Mouse (Mus musculus): ENCODE results near the gene Azgp1.
"Not testable (repeated sequence)": the region's sequence is repeated elsewhere in the genome, so short reads cannot be mapped to it uniquely, and the experiment has no call there.

The Azgp1 gene

GRCm38 (mm10) chr5:137981300-137981699 lies at the start of gene Azgp1:
Gene Azgp1, plus strand, starts transcription at chr5:137981520.
- DNase-seq = peak; percentile 33 to 59

- DNase-seq = not testable (repeated sequence)
Observed at GRCm38 (mm10) chr5:137933934-137934333, 47.4 kb upstream of the Azgp1 start.

DNA sequence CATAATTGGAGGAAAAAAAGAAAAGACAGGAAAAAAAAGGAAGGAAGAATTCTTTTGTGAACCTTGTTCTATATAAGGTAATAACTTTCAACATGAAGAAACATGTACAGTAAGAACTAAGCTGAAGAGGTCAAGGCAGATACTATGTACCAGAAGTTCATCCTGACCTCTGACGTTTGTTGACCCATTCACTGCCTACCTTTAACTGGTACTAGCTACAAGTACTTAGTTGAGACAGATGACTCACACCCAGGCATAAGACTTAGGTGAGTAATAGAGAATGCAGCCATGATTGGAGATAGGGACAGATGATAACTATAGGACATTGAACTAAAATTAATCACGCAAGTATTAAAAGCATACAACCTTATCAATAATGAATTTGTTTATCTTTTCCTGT lies 44.8 kb upstream of the Azgp1 start:
- no peak for DNase-seq

GRCm38 (mm10) chr5:137937238-137937637 lies 44.1 kb upstream of the Azgp1 start:
- no peak for DNase-seq

- no peak for DNase-seq
Observed at GRCm38 (mm10) chr5:137940948-137941347, 40.4 kb upstream of the Azgp1 start.

- DNase-seq = no peak
Observed at GRCm38 (mm10) chr5:137943133-137943532, 38.2 kb upstream of the Azgp1 start.

DNA sequence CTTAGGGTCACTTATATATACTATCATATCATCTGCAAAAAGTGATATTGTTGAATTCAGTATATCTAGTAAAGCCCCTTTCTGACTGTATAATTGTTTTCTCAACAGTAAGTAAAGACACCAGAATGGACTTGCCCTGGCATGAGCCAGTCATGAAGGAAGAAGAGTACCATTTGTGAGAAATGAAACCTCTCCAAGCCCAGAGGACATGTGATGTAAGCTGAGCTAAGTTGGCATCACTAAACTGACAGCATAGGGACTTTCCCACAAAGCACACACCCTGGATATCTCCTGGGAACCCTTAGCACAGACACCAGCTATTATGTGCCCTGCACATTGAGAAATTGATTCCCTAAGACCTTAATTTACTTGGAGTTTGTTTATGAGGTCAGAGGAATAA lies 34.0 kb upstream of the Azgp1 start:
- DNase-seq = no peak

DNA sequence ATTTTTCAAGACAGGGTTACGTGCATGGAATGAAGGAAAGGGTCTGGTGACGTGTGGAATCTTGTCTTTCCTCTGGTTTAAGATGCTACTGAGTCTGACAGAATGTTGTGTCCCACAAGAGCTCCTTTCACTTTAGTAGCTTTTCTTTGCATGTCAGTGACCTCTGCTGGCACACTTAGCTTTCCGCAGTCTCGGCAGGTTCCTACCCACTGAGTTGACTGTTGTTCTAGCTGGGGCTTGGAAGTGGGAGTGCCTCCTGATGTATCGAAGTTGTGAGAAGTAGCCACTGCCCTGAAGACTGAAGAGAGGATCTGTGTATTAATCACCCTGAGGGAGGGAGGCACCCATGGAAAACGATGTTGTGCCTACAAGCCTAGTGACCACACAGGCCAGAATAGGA lies 30.1 kb upstream of the Azgp1 start:
- peak; percentile 61 to 64 for DNase-seq

- no peak for DNase-seq
Observed at GRCm38 (mm10) chr5:137956404-137956803, 24.9 kb upstream of the Azgp1 start.

DNA sequence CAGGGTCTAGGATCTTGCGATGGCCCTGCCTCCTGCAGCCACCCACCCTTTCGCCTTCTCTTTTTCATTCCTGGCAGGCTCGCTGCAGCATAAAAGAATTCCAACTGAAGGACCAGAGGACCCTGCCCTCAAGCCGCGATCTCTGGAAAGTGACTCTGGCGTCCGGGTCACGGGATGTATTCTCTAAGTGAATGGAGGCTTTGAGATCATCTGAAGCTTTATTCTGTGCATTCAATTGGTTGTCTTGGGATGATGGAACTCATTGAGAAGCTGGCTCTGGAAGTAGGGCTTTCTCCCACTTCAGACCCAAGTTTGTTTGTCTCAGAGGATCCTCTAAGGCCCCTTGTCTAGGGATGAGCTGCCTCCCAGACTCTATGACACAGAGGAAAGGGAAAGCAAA lies 18.4 kb upstream of the Azgp1 start, which contains the start of gene Gjc3:
Gjc3 (minus strand) TSS at position 154 of the 400 bp plus-strand sequence.
- DNase-seq = no peak

DNA sequence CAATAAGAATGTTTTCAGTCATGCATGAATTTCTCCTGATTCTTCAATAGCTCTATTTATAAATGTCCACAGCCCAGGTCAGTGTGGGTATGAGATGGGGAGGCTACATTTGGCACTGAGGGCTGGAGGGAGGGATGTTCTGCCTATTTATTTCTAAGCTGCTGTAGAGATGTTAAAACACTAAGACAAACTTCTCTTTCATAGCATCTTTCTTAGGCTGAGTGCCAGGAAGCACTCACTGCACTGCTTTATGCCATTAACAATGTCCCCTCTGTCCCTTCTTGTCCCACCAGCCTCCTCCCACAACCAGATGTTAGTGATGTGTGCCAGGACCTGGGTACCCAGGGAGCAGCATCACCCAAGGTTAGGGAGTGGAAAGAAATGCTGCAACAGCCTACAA lies 14.8 kb upstream of the Azgp1 start:
- DNase-seq = no peak

- DNase-seq = no peak
Observed at GRCm38 (mm10) chr5:137973161-137973560, 8.2 kb upstream of the Azgp1 start.

DNA sequence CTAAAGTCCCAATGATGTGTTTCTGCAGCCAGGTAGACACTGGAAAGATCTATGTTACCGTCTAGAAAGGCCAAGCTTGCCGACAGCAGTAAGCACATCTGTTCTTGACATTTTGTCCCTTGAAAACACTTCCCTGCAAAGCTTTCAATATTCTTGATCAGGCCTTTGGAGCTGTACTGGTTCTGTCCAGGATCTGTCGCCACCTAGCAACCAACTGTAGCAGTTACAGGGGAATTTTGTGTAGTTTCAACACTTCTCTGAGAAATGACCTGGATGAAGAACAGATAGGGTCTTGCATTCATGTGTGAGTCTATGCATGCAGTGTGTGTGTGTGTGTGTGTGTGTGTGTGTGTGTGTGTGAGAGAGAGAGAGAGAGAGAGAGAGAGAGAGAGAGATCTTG lies 7.6 kb upstream of the Azgp1 start:
- peak in 1 of 2 experiments; percentile 9 for DNase-seq

DNA sequence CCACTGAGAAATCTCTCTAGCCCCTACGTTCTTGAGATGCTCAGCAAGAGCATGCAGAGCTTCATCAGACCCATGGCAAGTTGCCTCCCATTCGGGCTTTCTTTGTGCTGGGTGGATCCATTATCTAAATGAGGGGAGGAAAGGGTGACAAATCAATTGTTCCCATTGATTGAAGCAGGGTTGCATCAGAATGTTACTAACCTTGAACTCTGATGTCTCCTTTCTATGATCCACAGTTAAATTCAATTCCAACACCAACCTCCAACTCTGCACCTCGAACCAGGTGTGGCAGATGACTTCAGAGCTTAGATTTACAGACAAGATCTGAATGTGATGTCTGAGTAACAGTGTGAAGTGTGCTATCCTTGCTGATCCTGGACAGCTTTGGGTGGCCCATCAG lies 6.6 kb upstream of the Azgp1 start:
- DNase-seq = no peak

DNA sequence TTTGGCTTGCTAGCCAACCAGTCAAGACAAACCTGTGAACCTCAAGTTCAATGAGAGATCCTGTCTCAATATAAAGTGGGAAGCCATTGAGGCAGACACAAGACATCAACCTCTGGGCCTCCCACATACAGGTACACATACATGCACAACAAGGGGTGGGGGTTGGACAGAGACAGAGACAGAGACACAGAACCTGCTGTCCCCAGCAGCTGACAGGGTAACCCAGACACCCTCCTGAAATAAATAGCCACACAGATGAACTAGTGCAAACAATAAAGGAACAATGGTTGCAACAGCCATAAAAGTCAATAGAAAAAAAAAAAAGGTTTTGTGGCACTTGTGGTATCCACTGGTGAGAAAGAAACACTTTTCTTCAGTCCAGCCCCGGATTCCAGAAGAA lies 5.9 kb upstream of the Azgp1 start:
- DNase-seq = no peak

- no peak for DNase-seq
Observed at GRCm38 (mm10) chr5:137977291-137977690, 4.0 kb upstream of the Azgp1 start.

GRCm38 (mm10) chr5:137979081-137979480 lies 2.2 kb upstream of the Azgp1 start:
- DNase-seq = no peak

DNA sequence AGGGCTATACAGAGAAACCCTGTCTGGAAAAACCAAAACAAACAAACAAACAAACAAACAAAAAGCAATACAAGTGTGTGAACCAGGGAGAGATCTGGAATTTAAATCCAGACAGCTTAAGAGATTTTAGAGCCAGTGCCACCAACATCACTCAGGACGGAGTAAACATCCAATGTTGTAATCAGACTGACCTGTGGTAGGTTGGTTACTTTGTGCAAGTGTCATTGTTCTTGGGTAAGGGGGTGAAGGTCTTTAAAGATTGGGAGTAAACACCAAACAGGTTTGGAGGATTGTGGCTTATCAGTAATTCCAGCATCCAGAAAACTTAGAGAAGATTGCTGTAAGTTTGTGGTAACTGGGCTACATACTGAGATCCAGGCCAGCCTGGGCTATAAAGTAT lies 5.0 kb downstream of the Azgp1 start:
- no peak for DNase-seq

DNA sequence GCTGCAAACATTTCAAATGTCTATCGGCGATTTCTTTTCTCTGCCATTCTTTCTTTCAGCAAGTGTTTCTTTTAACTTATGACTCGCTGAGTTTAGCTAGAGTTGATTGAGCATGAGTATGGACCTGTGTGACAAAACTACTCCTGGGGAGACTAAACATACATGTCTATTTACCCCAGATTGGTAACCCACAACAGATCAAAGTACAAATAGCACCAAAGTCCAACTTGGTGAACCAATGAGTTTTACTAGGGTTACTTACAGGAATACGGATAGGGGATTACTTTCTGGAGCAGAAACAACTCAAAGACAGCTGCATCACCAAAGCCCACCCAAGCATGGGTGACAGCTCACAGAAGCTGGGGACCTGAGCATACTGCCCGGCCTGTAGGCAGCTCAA lies 28.1 kb downstream of the Azgp1 start:
- DNase-seq = no peak

DNA sequence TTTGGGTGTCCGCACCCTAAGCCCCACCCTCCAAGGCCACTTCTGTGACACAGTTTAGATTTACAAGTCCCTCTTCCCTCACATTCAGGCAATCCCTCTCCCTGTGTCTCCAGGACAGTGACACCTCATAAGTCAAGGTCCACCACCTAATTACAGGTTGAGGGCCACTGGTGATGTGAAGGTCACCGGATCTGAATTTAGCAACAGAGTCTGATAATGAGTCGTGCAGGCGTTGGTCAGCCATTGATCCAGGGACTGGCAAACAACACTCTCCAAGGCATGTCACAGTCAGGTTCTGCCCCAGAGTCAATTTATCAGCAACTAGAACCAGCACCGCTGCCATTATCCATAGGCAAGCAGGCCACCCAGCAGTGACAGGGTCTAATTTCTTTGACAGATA lies 31.1 kb downstream of the Azgp1 start:
- DNase-seq = no peak

DNA sequence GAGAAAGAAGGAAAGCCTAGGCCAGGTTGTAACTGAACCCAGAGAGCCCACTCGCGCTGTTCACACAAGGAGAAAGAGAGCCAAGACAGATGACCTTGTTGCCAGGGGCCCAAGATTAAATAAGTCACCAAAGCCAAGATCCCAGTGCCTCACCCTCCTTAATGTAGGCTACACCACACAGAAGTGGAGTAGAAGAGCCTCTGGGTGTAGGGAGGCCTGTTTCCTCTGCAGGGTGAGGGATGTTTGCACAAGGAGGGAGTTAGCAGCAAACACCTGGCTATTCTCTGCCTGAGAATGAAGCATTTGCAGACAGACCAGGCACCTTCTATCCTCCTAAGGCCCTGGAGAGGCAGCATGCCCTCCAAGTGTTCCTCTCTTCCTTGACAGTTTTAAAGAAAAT lies 35.2 kb downstream of the Azgp1 start:
- no peak for DNase-seq

- no peak for DNase-seq
Observed at GRCm38 (mm10) chr5:138016997-138017396, 35.7 kb downstream of the Azgp1 start.

GRCm38 (mm10) chr5:138019577-138019976 lies 38.3 kb downstream of the Azgp1 start:
- not testable (repeated sequence) for DNase-seq

DNA sequence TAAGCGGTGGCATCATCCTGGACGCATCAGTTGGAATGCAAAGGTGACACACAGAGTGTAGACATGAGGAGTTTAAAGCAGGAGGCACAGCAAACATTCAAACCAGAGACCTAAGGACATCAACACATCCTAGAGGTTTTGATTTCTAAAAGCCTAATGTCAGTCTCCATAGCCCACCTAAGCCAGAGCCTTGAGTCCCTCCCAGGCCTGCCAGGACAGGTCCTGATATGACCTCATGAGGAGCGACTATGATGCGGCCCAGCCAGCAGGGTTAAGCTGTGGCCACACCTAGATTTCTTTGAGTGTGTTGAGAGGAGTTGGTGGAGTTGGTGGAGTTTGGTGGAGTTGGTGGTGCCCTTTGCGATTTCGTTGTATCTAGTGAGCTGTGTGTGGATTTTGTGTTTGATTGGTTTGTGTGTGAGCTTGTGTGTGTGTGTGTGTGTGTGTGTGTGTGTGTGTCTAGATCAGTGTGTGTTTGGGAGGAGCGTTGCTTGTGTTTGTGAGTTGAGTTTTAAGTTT lies 39.7 kb downstream of the Azgp1 start, which contains the start of the genes Smok3a and Smok3b:
Smok3a (plus strand) TSS at position 301 of the 519 bp plus-strand sequence.
Smok3b (plus strand) TSS at position 469 of the 519 bp plus-strand sequence.
- not testable (repeated sequence) for DNase-seq
